Mouse (Mus musculus) frontal cortex, postnatal 36 days (tissue): Measurements from ENCODE around the gene Eef1akmt2.

Source experiments
- DNase-seq, 2 experiments: peaks; one replicate each; pipeline ENCODE4 v3.0.0; 2022; ENCODE audit warnings: low spot score in 2 of 2

Eef1akmt2 gene

GRCm38 (mm10) chr7:132787496-132788190 is 64.8 kb downstream of the Eef1akmt2 start:
- DNase-seq = no peak

GRCm38 (mm10) chr7:132787022-132787421 is 65.5 kb downstream of the Eef1akmt2 start:
- no peak for DNase-seq

- no peak for DNase-seq
Measured at GRCm38 (mm10) chr7:132786522-132786921, 66.0 kb downstream of the Eef1akmt2 start.

DNA sequence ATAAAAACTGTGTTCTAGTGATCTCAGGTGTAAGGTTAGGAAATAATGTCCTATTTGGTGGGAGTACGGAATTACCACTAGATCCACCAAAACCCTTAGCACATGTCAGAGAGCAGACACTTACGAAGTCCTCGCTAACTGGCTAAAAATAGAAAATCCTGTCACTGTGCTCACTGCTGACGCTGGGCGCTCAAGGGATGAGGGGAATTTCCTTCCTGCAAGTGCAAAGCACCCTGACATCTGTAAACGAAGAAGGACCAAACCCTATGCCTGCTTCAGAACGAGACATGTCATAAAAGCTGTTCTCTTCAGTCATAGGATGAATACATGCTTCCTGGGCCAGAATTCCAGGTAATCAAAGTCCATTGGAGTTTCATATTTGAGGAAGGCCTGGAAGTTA is 66.5 kb downstream of the Eef1akmt2 start:
- DNase-seq = no peak

GRCm38 (mm10) chr7:132784101-132784500 is 68.4 kb downstream of the Eef1akmt2 start:
- DNase-seq = no peak

GRCm38 (mm10) chr7:132781850-132782249 is 70.6 kb downstream of the Eef1akmt2 start:
- no peak for DNase-seq

DNA sequence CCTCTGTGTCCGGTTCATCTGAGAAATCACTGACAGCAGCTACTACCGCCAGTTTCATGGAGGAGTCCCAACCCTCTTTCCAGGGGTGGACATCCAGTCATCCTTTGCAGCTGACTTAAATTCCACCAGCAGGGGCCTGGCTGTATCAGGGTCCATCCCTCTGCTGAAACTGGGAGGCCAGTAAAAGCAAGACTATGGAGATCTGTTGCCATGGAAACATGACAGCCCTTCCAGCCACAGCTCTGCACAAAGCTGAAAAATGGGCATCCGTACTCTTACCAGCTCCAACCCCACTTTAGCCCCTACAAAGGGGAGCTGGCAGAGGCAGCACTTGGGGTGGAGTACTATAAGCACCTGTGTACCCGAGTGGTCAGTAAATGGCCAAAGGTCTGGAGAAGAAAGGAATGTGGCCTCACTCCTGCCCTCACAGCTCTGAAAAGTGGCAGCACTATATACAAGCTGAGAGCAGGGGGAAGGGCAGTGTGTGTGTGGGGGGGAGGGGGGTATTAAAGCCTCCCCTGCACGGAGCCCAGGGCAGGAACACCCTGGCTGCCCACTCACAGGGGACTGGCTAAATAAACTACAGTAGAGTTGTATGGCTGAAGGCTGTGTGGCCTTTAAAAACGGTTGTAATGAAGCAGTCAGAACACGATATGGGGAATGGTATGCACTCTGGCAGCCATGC is 71.2 kb downstream of the Eef1akmt2 start:
- no peak for DNase-seq

- no peak for DNase-seq
Measured at GRCm38 (mm10) chr7:132780611-132781010, 71.9 kb downstream of the Eef1akmt2 start.

DNA sequence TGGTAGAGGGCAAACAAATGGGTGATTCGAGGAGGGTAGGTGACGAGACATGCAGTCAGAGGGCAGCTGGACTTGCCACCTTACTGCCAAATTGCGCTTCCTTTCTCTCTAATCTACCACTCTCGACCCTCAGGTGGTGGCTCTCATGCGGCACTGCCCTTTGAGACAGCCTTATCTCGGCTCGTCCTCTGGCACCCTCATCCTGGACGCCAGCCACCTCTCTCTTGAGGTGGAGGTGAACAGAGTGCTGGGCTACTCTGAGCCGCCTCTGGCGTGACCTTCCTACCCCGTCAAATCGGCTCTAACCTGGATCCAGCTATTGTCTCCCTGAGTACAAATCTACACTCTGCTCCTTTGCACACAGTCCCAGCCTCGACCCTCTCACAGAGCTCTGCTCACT is 73.8 kb downstream of the Eef1akmt2 start:
- no peak for DNase-seq

DNA sequence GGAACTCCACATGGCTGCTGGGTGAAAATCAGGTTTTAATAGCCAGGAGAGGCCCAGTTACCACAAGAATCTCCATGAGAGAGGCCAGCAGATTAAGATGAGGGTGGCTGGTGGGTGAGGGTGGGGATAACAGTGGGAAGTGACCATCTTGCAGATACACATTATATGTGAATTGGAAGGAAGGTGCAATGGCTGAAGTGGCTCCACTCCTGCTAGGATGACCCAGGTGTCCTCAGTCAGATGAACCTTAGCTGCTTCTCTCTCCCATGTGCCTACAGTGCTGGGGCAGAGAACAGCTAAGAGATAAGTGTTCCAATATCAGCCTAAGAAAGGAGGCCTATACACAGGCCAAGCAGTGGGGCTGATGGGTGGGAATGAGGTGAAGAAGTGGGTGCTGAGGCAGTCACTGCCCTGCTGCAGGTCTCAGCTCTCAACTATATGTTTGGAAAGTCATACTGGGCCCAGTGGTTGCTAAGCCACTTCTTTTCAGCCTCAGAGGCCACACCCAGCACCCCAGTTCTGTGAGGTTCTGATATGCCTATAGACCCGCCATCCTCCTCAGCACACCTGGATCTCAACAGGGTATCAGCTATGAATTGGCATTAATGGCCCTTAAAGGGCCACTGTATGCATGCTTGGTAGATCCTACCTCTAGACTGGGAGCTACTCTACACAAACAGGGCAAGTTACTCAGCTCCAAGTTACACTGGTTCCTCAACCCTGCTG is 74.6 kb downstream of the Eef1akmt2 start:
- DNase-seq = no peak
